Mouse (Mus musculus) embryonic stem cell, embryonic (primary cell): ENCODE data around the gene Slc24a3.

Experiments used
- CTCF ChIA-PET, 4 experiments: fragments of 300-600 bp in 2 of 4; fragments of 350-600 bp in 2 of 4; sonication (Branson Sonifier 250); formaldehyde crosslinking; loops; one replicate each; lab custom pipeline; 2022; ENCODE audit warnings: inconsistent platforms in 2 of 4; lab: Charles Lee
- POLR2A ChIA-PET, 4 experiments: fragments of 300-600 bp in 2 of 4; fragments of 350-600 bp in 2 of 4; sonication (Branson Sonifier 250); formaldehyde crosslinking; loops; one replicate each; lab custom pipeline; 2022; ENCODE audit warnings: antibody characterized with exemption in 4 of 4, inconsistent platforms in 1 of 4; lab: Charles Lee

Gene Slc24a3

GRCm38 (mm10) chr2:145675756-145676543 lies 508.4 kb downstream of the Slc24a3 start:
- POLR2A ChIA-PET, result interaction anchor here in 3 of 4 experiments (0.5 to 1.9 kb wide), 16 partner anchors 8 to 1337 kb away, joined by 3 to 6 read pairs (median 3); partner anchors contain the start of gene Xrn2 (in 1 of the 3)
- CTCF ChIA-PET, result interaction anchor here in 2 of 4 experiments (0.5 to 1.5 kb wide), 2 partner anchors 53 to 63 kb away, joined by 3 to 7 read pairs; no protein-coding TSS in a partner anchor

GRCm38 (mm10) chr2:145676544-145676925 lies 509.0 kb downstream of the Slc24a3 start:
- ChIA-PET POLR2A (interaction anchor here in 2 of 4 experiments (0.6 to 1.5 kb wide), 5 partner anchors 8 to 735 kb away, joined by 3 to 4 read pairs (median 3); no protein-coding TSS in a partner anchor), CTCF (no interaction called here)

GRCm38 (mm10) chr2:145676936-145677335 lies 509.4 kb downstream of the Slc24a3 start:
- ChIA-PET CTCF (no interaction called here), POLR2A (interaction anchor here in 1 of 4 experiments (0.6 to 0.7 kb wide), 2 partner anchors 71 to 376 kb away, joined by 3 read pairs; no protein-coding TSS in a partner anchor)

- CTCF ChIA-PET, result no interaction called here
Measured at GRCm38 (mm10) chr2:145680141-145680540, 512.6 kb downstream of the Slc24a3 start.

GRCm38 (mm10) chr2:145680762-145681161 lies 513.2 kb downstream of the Slc24a3 start:
- ChIA-PET POLR2A (no interaction called here), CTCF (no interaction called here)

More at GRCm38 (mm10) chr2:145680141-145680540, 512.6 kb downstream of the Slc24a3 start:
- POLR2A ChIA-PET, result no interaction called here

- CTCF ChIA-PET, result no interaction called here
- POLR2A ChIA-PET, result no interaction called here
Measured at GRCm38 (mm10) chr2:145681626-145682025, 514.1 kb downstream of the Slc24a3 start.

GRCm38 (mm10) chr2:145682924-145683323 lies 515.4 kb downstream of the Slc24a3 start:
- ChIA-PET CTCF (no interaction called here), POLR2A (interaction anchor here in 1 of 4 experiments (1.4 kb wide), 1 partner anchor 7 kb away, joined by 4 read pairs; no protein-coding TSS in a partner anchor)

GRCm38 (mm10) chr2:145683536-145683935 lies 516.0 kb downstream of the Slc24a3 start:
- ChIA-PET POLR2A (interaction anchor here in 2 of 4 experiments (1.4 kb wide), 2 partner anchors 8 kb away, joined by 4 read pairs; no protein-coding TSS in a partner anchor), CTCF (no interaction called here)

GRCm38 (mm10) chr2:145684151-145684550 lies 516.6 kb downstream of the Slc24a3 start:
- ChIA-PET CTCF (interaction anchor here in 1 of 4 experiments (0.8 kb wide), 1 partner anchor 29 kb away, joined by 3 read pairs; no protein-coding TSS in a partner anchor), POLR2A (interaction anchor here in 2 of 4 experiments (1.4 kb wide), 2 partner anchors 8 to 9 kb away, joined by 4 read pairs; no protein-coding TSS in a partner anchor)

- ChIA-PET POLR2A (interaction anchor here in 2 of 4 experiments (1.2 to 1.4 kb wide), 2 partner anchors 9 to 10 kb away, joined by 3 to 4 read pairs; partner anchors contain the start of gene Rin2 (in 1 of the 2)), CTCF (interaction anchor here in 1 of 4 experiments (0.8 kb wide), 1 partner anchor 30 kb away, joined by 3 read pairs; no protein-coding TSS in a partner anchor)
Measured at GRCm38 (mm10) chr2:145684891-145685290, 517.3 kb downstream of the Slc24a3 start.

- ChIA-PET CTCF (interaction anchor here in 1 of 4 experiments (0.5 kb wide), 1 partner anchor 14 kb away, joined by 3 read pairs; no protein-coding TSS in a partner anchor), POLR2A (interaction anchor here in 2 of 4 experiments (0.8 to 1.2 kb wide), 2 partner anchors 11 to 33 kb away, joined by 3 read pairs; partner anchors contain the start of gene Rin2 (in 1 of the 2))
Measured at GRCm38 (mm10) chr2:145686017-145686416, 518.5 kb downstream of the Slc24a3 start.

GRCm38 (mm10) chr2:145691367-145692009 lies 523.9 kb downstream of the Slc24a3 start:
- POLR2A ChIA-PET, result no interaction called here
- CTCF ChIA-PET, result no interaction called here
